Mouse (Mus musculus) myocyte (in vitro differentiated cells): ENCODE measurements at regions not wholly inside any gene's neighbourhood (a gene's known extent, or its start where the extent isn't known, plus 50 kb on each side); places are given as distances from the start of the nearest gene placed in this dataset.

ENCODE experiments used
- CEBPB ChIP-seq: IDR thresholded peaks from 2 replicates; pipeline ENCODE4 v1.6.1; 2011; ENCODE audit warnings: mild to moderate bottlenecking, moderate library complexity; ENCODE audit not compliant: poor library complexity, insufficient read depth, severe bottlenecking
- MAX ChIP-seq: IDR thresholded peaks from one replicate; pipeline ENCODE4 v1.6.1; 2011; ENCODE audit warnings: low read depth, mild to moderate bottlenecking, control low read depth
- MYOD1 ChIP-seq, 3 experiments: IDR thresholded peaks; one replicate each; pipeline ENCODE4 v1.6.1; 2011; ENCODE audit warnings: control low read depth in 2 of 3, low read depth in 2 of 3, mild to moderate bottlenecking in 2 of 3, moderate library complexity in 1 of 3; ENCODE audit not compliant: insufficient read length in 2 of 3, control insufficient read depth in 1 of 3
- POLR2A ChIP-seq: IDR thresholded peaks from one replicate; pipeline ENCODE4 v1.6.1; 2011; ENCODE audit warnings: low read depth, mild to moderate bottlenecking, control low read depth, moderate library complexity; ENCODE audit not compliant: insufficient read length
- POLR2AphosphoS2 ChIP-seq: IDR thresholded peaks from one replicate; pipeline ENCODE4 v1.6.1; 2011; ENCODE audit warnings: low read depth, control low read depth; ENCODE audit not compliant: insufficient read length
- REST ChIP-seq: IDR thresholded peaks from one replicate; pipeline ENCODE4 v1.6.1; 2011; ENCODE audit warnings: mild to moderate bottlenecking, control low read depth, moderate library complexity; ENCODE audit not compliant: insufficient read depth, insufficient read length
- SRF ChIP-seq: IDR thresholded peaks from one replicate; pipeline ENCODE4 v1.6.1; 2011; ENCODE audit warnings: low read depth; ENCODE audit not compliant: control insufficient read depth, insufficient read length
- TCF12 ChIP-seq: IDR thresholded peaks from one replicate; pipeline ENCODE4 v1.6.1; 2011; ENCODE audit warnings: mild to moderate bottlenecking, control low read depth; ENCODE audit not compliant: poor library complexity, insufficient read depth, severe bottlenecking
- TCF3 ChIP-seq: IDR thresholded peaks from one replicate; pipeline ENCODE4 v1.6.1; 2011; ENCODE audit warnings: low read depth, control low read depth; ENCODE audit not compliant: insufficient read length
- USF1 ChIP-seq: IDR thresholded peaks from one replicate; pipeline ENCODE4 v1.6.1; 2011; ENCODE audit warnings: low read depth, mild to moderate bottlenecking, control low read depth, moderate library complexity

GRCm38 (mm10) chr13:43907425-43907824 lies 122.8 kb downstream of the Cd83 start:
- no peak for TF ChIP-seq POLR2A
- TF ChIP-seq SRF: no peak
- no peak for TF ChIP-seq CEBPB
- no peak for TF ChIP-seq USF1
- TF ChIP-seq REST: no peak
- no peak for TF ChIP-seq POLR2AphosphoS2
- no peak for TF ChIP-seq TCF12
- TF ChIP-seq TCF3: no peak
- TF ChIP-seq MYOD1 (IDR thresholded peaks at IDR 0.05; ENCODE audit: control insufficient read depth in 1 of 3, insufficient read length in 2 of 3, low read depth in 2 of 3): no peak
- TF ChIP-seq MAX: no peak
